Mouse (Mus musculus): ENCODE measurements around the gene Mettl7a1. TPM values are rescaled to one million over a fixed set of nuclear protein-coding genes. Genes with fewer than 3 reads are reported as not detected.
"Not testable (repeated sequence)": the region's sequence is repeated elsewhere in the genome, so short reads cannot be mapped to it uniquely, and the experiment has no call there.

Mettl7a1 gene
- polyA plus RNA-seq, 1 experiment from 2014 or later = 2.9 TPM

DNA sequence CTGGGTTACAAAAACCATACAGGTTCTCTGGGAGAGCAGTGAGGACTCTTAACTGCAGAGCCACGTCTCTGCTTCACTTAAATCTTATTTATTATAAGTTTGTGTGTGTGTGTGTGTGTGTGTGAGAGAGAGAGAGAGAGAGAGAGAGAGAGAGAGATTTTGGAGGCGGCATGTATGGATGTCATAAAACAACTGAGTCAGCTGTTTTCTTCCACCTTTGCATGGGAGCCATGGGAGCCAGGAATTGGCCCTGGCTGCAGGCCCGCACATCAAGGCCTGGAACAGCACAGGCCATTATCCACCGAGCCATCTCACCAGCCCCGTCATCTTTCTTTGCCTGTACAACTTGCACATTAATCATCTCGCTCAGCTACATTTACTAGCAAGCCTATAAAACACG is 63.2 kb downstream of the Mettl7a1 start:
- TF ChIP-seq CTCF (IDR thresholded peaks at IDR 0.05; ENCODE audit: low read depth) = no peak
- H3K9me3 ChIP-seq (ENCODE audit: low read depth, low read length) = no peaks in the 10 kb centered on the region
- no peak overlapping the region for H3K4me3 ChIP-seq (ENCODE audit: low read depth, low read length)
- no peak overlapping the region for H3K27ac ChIP-seq (ENCODE audit: low read depth)
- no peaks in the 10 kb centered on the region for H3K27me3 ChIP-seq (ENCODE audit: insufficient read depth, low read length)
- H3K4me1 ChIP-seq (ENCODE audit: insufficient read depth) = no peaks in the 10 kb centered on the region
- WGBS = 58% methylated on average over 7 of the region's 7 CpGs
- no peak for DNase-seq
- no peak overlapping the region for H3K4me2 ChIP-seq
- H3K36me3 ChIP-seq (ENCODE audit: insufficient read depth) = no peaks in the 10 kb centered on the region
- no peak overlapping the region for H3K9ac ChIP-seq
- ATAC-seq (ENCODE audit: insufficient read depth) = no peak

DNA sequence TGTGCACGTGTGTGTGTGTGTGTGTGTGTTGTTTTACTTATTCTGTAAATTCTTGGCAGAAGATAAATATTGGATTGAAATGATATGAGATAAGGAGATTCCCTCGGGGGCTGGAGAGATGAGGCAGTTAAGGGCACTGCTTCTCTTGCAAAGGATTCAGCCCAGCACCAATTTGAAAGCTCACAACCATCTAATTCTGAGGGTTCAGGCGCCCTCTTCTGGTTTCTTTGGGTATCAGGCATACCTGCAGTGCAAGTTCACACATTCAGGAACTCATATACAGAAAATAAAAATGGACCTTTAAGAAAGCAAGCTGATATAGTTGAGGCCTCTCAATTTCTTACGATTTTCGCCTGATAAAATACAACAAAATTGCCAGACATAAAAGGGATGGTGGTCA is 71.1 kb downstream of the Mettl7a1 start:
- TF ChIP-seq CTCF (IDR thresholded peaks at IDR 0.05; ENCODE audit: low read depth) = peak; percentile 65
- Histone ChIP-seq H3K9ac (no peak overlapping the region), H3K27me3 (ENCODE audit: insufficient read depth, low read length) (no peaks in the 10 kb centered on the region), H3K4me1 (ENCODE audit: insufficient read depth) (no peaks in the 10 kb centered on the region), H3K9me3 (ENCODE audit: low read depth, low read length) (no peaks in the 10 kb centered on the region), H3K4me2 (no peak overlapping the region), H3K27ac (ENCODE audit: low read depth) (no peak overlapping the region), H3K36me3 (ENCODE audit: insufficient read depth) (no peaks in the 10 kb centered on the region), H3K4me3 (ENCODE audit: low read depth, low read length) (no peak overlapping the region)
- WGBS = 28% methylated on average over 5 of the region's 5 CpGs
- ATAC-seq (ENCODE audit: insufficient read depth) = no peak
- DNase-seq = peak; percentile 84

DNA sequence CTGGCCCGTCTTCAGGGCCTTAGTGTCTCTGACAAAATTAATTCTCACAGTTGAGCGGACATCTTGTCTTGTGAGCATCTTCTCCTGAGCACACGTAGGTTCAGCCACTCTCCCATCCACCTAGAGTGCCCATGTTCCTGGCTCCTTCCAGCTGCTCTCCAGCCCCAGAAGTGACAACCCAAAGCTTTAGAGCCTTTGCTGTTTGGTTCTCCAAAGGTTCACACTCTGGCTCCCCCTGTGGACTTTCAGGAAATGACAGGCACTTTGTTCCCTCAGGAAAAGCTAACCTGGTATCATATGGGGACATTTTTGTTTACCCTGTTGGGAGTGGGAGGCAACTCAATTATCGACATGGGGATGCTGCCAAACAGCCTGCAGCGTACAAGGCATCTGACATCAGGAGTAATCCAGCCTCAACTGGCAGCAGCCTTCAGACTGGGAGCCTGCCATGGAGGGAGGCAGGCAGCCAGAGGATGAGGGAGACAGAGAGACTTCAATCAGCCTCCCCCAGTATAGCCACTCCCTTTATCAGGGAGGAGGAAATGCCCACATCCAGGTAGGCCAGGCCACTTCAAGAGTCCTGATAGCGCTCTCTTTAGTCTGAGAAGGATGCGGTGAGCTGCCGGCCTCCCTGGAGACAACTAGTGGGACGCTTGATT is 74.0 kb downstream of the Mettl7a1 start:
- H3K36me3 ChIP-seq (ENCODE audit: insufficient read depth); H3K9me3 ChIP-seq (ENCODE audit: low read depth, low read length); H3K4me1 ChIP-seq (ENCODE audit: insufficient read depth); H3K27ac ChIP-seq (ENCODE audit: low read depth); H3K9ac ChIP-seq; H3K4me2 ChIP-seq; H3K4me3 ChIP-seq (ENCODE audit: low read depth, low read length); DNase-seq; H3K27me3 ChIP-seq (ENCODE audit: insufficient read depth, low read length): not testable (repeated sequence)
- ATAC-seq (ENCODE audit: insufficient read depth) = peak; percentile 49; the same call in 1 of the 2 replicates
- 0 out of 2 replicates have a peak, but pooled peaks have one; percentile 2 for TF ChIP-seq CTCF (IDR thresholded peaks at IDR 0.05; ENCODE audit: low read depth)
- 26% methylated on average over 3 of the region's 9 CpGs for WGBS

Other genes with a start within 250 kb of the Mettl7a1 start
- gene Atf1, start 76.3 kb upstream of the Mettl7a1 start, polyA plus RNA-seq (2014; fragmentation: Nextera tagmentation; extraction: Ambion mirVana) = 52.9 and 56.9 TPM in 2 replicates
- gene Tmprss12, start 23.3 kb upstream of the Mettl7a1 start, polyA plus RNA-seq (2014; fragmentation: Nextera tagmentation; extraction: Ambion mirVana) = not detected in 2 replicates
- gene Mettl7a3, start 30.8 kb downstream of the Mettl7a1 start, polyA plus RNA-seq (2014; fragmentation: Nextera tagmentation; extraction: Ambion mirVana) = 0.22 TPM in 1 of 2 replicates, not detected in the other
- not detected in 2 replicates for gene Methig1, start 49.0 kb downstream of the Mettl7a1 start, polyA plus RNA-seq (2014; fragmentation: Nextera tagmentation; extraction: Ambion mirVana)
- gene Mettl7a2, start 49.1 kb downstream of the Mettl7a1 start, polyA plus RNA-seq (2014; fragmentation: Nextera tagmentation; extraction: Ambion mirVana) = not detected in 2 replicates
- gene Higd1c, start 60.4 kb downstream of the Mettl7a1 start, polyA plus RNA-seq (2014; fragmentation: Nextera tagmentation; extraction: Ambion mirVana) = 0.38 TPM in 1 of 2 replicates, not detected in the other
- gene Gm5475, start 118.0 kb downstream of the Mettl7a1 start, polyA plus RNA-seq (2014; fragmentation: Nextera tagmentation; extraction: Ambion mirVana) = not detected in 2 replicates
- gene Slc11a2, start 120.9 kb downstream of the Mettl7a1 start, polyA plus RNA-seq (2014; fragmentation: Nextera tagmentation; extraction: Ambion mirVana) = 17.8 and 21.6 TPM in 2 replicates
- 20.6 and 22.9 TPM in 2 replicates for gene Letmd1, start 164.9 kb downstream of the Mettl7a1 start, polyA plus RNA-seq (2014; fragmentation: Nextera tagmentation; extraction: Ambion mirVana)
- 15.7 and 18.0 TPM in 2 replicates for gene Csrnp2, start 191.3 kb downstream of the Mettl7a1 start, polyA plus RNA-seq (2014; fragmentation: Nextera tagmentation; extraction: Ambion mirVana)
- 23.0 and 25.5 TPM in 2 replicates for gene Tfcp2, start 247.9 kb downstream of the Mettl7a1 start, polyA plus RNA-seq (2014; fragmentation: Nextera tagmentation; extraction: Ambion mirVana)

Measured in lung, embryonic 14.5 days (tissue).